Mouse (Mus musculus) MEL (cell line): Measurements from ENCODE around the gene Unc13b. TPM values are rescaled to one million over a fixed set of nuclear protein-coding genes. Genes with fewer than 3 reads are reported as not detected.

ENCODE experiments used
- DNase-seq: peaks from one replicate; pipeline ENCODE4 v3.0.0; 2011; ENCODE audit warnings: low read depth, low spot score
- H3K27ac ChIP-seq: 2 replicates; pipeline ENCODE4 v1.5.1; 2012; ENCODE audit warnings: low read depth, mild to moderate bottlenecking, control low read depth, low read length, moderate library complexity; ENCODE audit not compliant: control insufficient read depth
- H3K27me3 ChIP-seq, 2 experiments: fragments of 150-350 bp in 1 of 2; sonication (generic) in 1 of 2; 2 replicates each; pipeline ENCODE4 v1.6.1; 2012; ENCODE audit warnings: low read length in 2 of 2, mild to moderate bottlenecking in 2 of 2, improper control_type of control experiment in 1 of 2, moderate library complexity in 1 of 2; ENCODE audit not compliant: insufficient read depth in 2 of 2, control insufficient read depth in 1 of 2
- H3K36me3 ChIP-seq, 2 experiments: 2 replicates each; pipeline ENCODE4 v1.6.1; 2012 to 2014; ENCODE audit warnings: low read length in 2 of 2, improper control_type of control experiment in 1 of 2, inconsistent platforms in 1 of 2, mild to moderate bottlenecking in 1 of 2; ENCODE audit not compliant: insufficient read depth in 2 of 2, control insufficient read depth in 1 of 2
- H3K4me1 ChIP-seq, 2 experiments: fragments of 150-350 bp in 1 of 2; sonication (generic) in 1 of 2; 2 replicates each; pipeline ENCODE4 v1.6.1; 2012; ENCODE audit warnings: low read length in 2 of 2, improper control_type of control experiment in 1 of 2, mild to moderate bottlenecking in 1 of 2; ENCODE audit not compliant: insufficient read depth in 2 of 2, control insufficient read depth in 1 of 2
- H3K4me3 ChIP-seq, 2 experiments: fragments of 150-350 bp in 1 of 2; sonication (generic) in 1 of 2; 2 replicates each; pipeline ENCODE4 v1.5.1; 2012; ENCODE audit warnings: low read depth in 2 of 2, low read length in 2 of 2, mild to moderate bottlenecking in 2 of 2, moderate library complexity in 2 of 2, control low read depth in 1 of 2, improper control_type of control experiment in 1 of 2; ENCODE audit not compliant: control insufficient read depth in 1 of 2, insufficient read depth in 1 of 2
- H3K79me2 ChIP-seq: 2 replicates; pipeline ENCODE4 v1.6.1; 2012; ENCODE audit warnings: mild to moderate bottlenecking, low read length, moderate library complexity; ENCODE audit not compliant: control insufficient read depth, poor library complexity, insufficient read depth
- H3K9ac ChIP-seq: 2 replicates; pipeline ENCODE4 v1.6.1; 2012; ENCODE audit warnings: low read depth, mild to moderate bottlenecking, control low read depth, low read length, moderate library complexity; ENCODE audit not compliant: control insufficient read depth, poor library complexity, severe bottlenecking
- H3K9me3 ChIP-seq: fragments of 150-350 bp; sonication (generic); replicated peaks from 2 replicates; pipeline ENCODE4 v1.6.1; 2012; ENCODE audit warnings: mild to moderate bottlenecking, low read length, improper control_type of control experiment, moderate library complexity; ENCODE audit not compliant: insufficient read depth
- BHLHE40 ChIP-seq: IDR thresholded peaks from 2 replicates; pipeline ENCODE4 v1.6.1; 2012; ENCODE audit warnings: low read depth, mild to moderate bottlenecking, inconsistent platforms, low read length, improper control_type of control experiment, borderline replicate concordance
- CHD1 ChIP-seq: IDR thresholded peaks from 2 replicates; pipeline ENCODE4 v1.6.1; 2012; ENCODE audit warnings: low read depth, mild to moderate bottlenecking, inconsistent platforms, low read length, improper control_type of control experiment
- CHD2 ChIP-seq: IDR thresholded peaks from 2 replicates; pipeline ENCODE4 v1.6.1; 2011; ENCODE audit warnings: low read length, improper control_type of control experiment
- CTCF ChIP-seq, 3 experiments: IDR thresholded peaks in 2 of 3; conservative IDR thresholded peaks in 1 of 3; 2 replicates each; pipeline ENCODE4 v1.5.1; 2011 to 2012; ENCODE audit warnings: low read length in 3 of 3, low read depth in 2 of 3, mild to moderate bottlenecking in 2 of 3, improper control_type of control experiment in 1 of 3, inconsistent platforms in 1 of 3, mixed read lengths in 1 of 3, moderate library complexity in 1 of 3; ENCODE audit not compliant: control insufficient read depth in 1 of 3, insufficient read depth in 1 of 3, poor library complexity in 1 of 3, severe bottlenecking in 1 of 3
- E2F4 ChIP-seq: IDR thresholded peaks from 2 replicates; pipeline ENCODE4 v1.6.1; 2011; ENCODE audit warnings: low read depth, low read length, improper control_type of control experiment, borderline replicate concordance
- ELF1 ChIP-seq: IDR thresholded peaks from 2 replicates; pipeline ENCODE4 v1.6.1; 2014; ENCODE audit warnings: low read depth, mild to moderate bottlenecking, inconsistent platforms, low read length, improper control_type of control experiment, moderate library complexity
- ETS1 ChIP-seq: IDR thresholded peaks from 2 replicates; pipeline ENCODE4 v1.6.1; 2012; ENCODE audit warnings: low read depth, mild to moderate bottlenecking, inconsistent platforms, low read length, improper control_type of control experiment, moderate library complexity
- GABPA ChIP-seq: IDR thresholded peaks from 2 replicates; pipeline ENCODE4 v1.6.1; 2012; ENCODE audit warnings: low read depth, mild to moderate bottlenecking, inconsistent platforms, low read length, improper control_type of control experiment, moderate library complexity
- GATA1 ChIP-seq: IDR thresholded peaks from 2 replicates; pipeline ENCODE4 v1.6.1; 2011; ENCODE audit warnings: low read depth, low read length, improper control_type of control experiment
- HCFC1 ChIP-seq: IDR thresholded peaks from 2 replicates; pipeline ENCODE4 v1.6.1; 2012; ENCODE audit warnings: low read depth, mild to moderate bottlenecking, inconsistent platforms, low read length, improper control_type of control experiment, moderate library complexity
- JUND ChIP-seq: IDR thresholded peaks from 2 replicates; pipeline ENCODE4 v1.6.1; 2011; ENCODE audit warnings: low read depth, mild to moderate bottlenecking, improper control_type of control experiment, low read length
- KAT2A ChIP-seq: conservative IDR thresholded peaks from 2 replicates; pipeline ENCODE4 v1.6.1; 2012; ENCODE audit warnings: low read depth, low read length, improper control_type of control experiment, inconsistent platforms
- MAFK ChIP-seq: IDR thresholded peaks from 2 replicates; pipeline ENCODE4 v1.6.1; 2011; ENCODE audit warnings: low read depth, mild to moderate bottlenecking, low read length, improper control_type of control experiment, borderline replicate concordance
- MAX ChIP-seq: IDR thresholded peaks from 2 replicates; pipeline ENCODE4 v1.6.1; 2011; ENCODE audit warnings: low read length, improper control_type of control experiment
- MAZ ChIP-seq: IDR thresholded peaks from 2 replicates; pipeline ENCODE4 v1.6.1; 2012; ENCODE audit warnings: low read depth, mild to moderate bottlenecking, inconsistent platforms, low read length, improper control_type of control experiment
- MEF2A ChIP-seq: IDR thresholded peaks from 2 replicates; pipeline ENCODE4 v1.6.1; 2014; ENCODE audit warnings: low read depth, mild to moderate bottlenecking, inconsistent platforms, low read length, improper control_type of control experiment; ENCODE audit not compliant: poor library complexity, insufficient replicate concordance, severe bottlenecking; ENCODE audit errors: extremely low read depth
- MXI1 ChIP-seq: IDR thresholded peaks from 2 replicates; pipeline ENCODE4 v1.6.1; 2011; ENCODE audit warnings: mild to moderate bottlenecking, low read depth, low read length, improper control_type of control experiment
- MYB ChIP-seq: IDR thresholded peaks from 2 replicates; pipeline ENCODE4 v1.6.1; 2011; ENCODE audit warnings: mild to moderate bottlenecking, low read depth, low read length, improper control_type of control experiment
- MYC ChIP-seq: IDR thresholded peaks from 2 replicates; pipeline ENCODE4 v1.6.1; 2011; ENCODE audit warnings: low read depth, mild to moderate bottlenecking, low read length, improper control_type of control experiment, moderate library complexity
- NELFE ChIP-seq: IDR thresholded peaks from 2 replicates; pipeline ENCODE4 v1.6.1; 2011; ENCODE audit warnings: low read depth, low read length, improper control_type of control experiment
- NRF1 ChIP-seq: IDR thresholded peaks from 2 replicates; pipeline ENCODE4 v1.6.1; 2014; ENCODE audit warnings: low read depth, mild to moderate bottlenecking, inconsistent platforms, low read length, improper control_type of control experiment, moderate library complexity; ENCODE audit not compliant: poor library complexity, insufficient read depth, severe bottlenecking
- POLR2A ChIP-seq, 2 experiments: IDR thresholded peaks; 2 replicates each; pipeline ENCODE4 v1.6.1; 2011 to 2012; ENCODE audit warnings: low read length in 2 of 2, mild to moderate bottlenecking in 2 of 2, control low read depth in 1 of 2, improper control_type of control experiment in 1 of 2, low read depth in 1 of 2, moderate library complexity in 1 of 2; ENCODE audit not compliant: control insufficient read depth in 1 of 2, insufficient read depth in 1 of 2, poor library complexity in 1 of 2
- POLR2AphosphoS2 ChIP-seq: IDR thresholded peaks from 2 replicates; pipeline ENCODE4 v1.6.1; 2011; ENCODE audit warnings: low read length, improper control_type of control experiment
- POLR2AphosphoS5 ChIP-seq: IDR thresholded peaks from 2 replicates; pipeline ENCODE4 v1.6.1; 2012; ENCODE audit warnings: low read depth, borderline replicate concordance, mild to moderate bottlenecking, inconsistent platforms, low read length, moderate library complexity, mixed read lengths
- RAD21 ChIP-seq: IDR thresholded peaks from 2 replicates; pipeline ENCODE4 v1.6.1; 2011; ENCODE audit warnings: mild to moderate bottlenecking, low read depth, low read length, improper control_type of control experiment
- RCOR1 ChIP-seq: IDR thresholded peaks from 2 replicates; pipeline ENCODE4 v1.6.1; 2012; ENCODE audit warnings: low read depth, mild to moderate bottlenecking, inconsistent platforms, low read length, improper control_type of control experiment
- SIN3A ChIP-seq: IDR thresholded peaks from 2 replicates; pipeline ENCODE4 v1.6.1; 2012; ENCODE audit warnings: low read length, improper control_type of control experiment, inconsistent platforms
- TAL1 ChIP-seq: IDR thresholded peaks from 2 replicates; pipeline ENCODE4 v1.6.1; 2012; ENCODE audit warnings: mild to moderate bottlenecking, inconsistent platforms, low read length, moderate library complexity, mixed read lengths
- TBP ChIP-seq: IDR thresholded peaks from 2 replicates; pipeline ENCODE4 v1.8.0; 2011; ENCODE audit warnings: low read depth, low read length, improper control_type of control experiment
- TCF12 ChIP-seq: IDR thresholded peaks from 2 replicates; pipeline ENCODE4 v1.6.1; 2014; ENCODE audit warnings: low read depth, mild to moderate bottlenecking, inconsistent platforms, low read length, improper control_type of control experiment, moderate library complexity
- UBTF ChIP-seq: IDR thresholded peaks from 2 replicates; pipeline ENCODE4 v1.6.1; 2012; ENCODE audit warnings: low read depth, mild to moderate bottlenecking, inconsistent platforms, low read length, improper control_type of control experiment, moderate library complexity, borderline replicate concordance; ENCODE audit not compliant: insufficient read depth
- USF1 ChIP-seq: IDR thresholded peaks from 2 replicates; pipeline ENCODE4 v1.6.1; 2014; ENCODE audit warnings: low read depth, mild to moderate bottlenecking, inconsistent platforms, low read length, improper control_type of control experiment, moderate library complexity
- ZC3H11A ChIP-seq: IDR thresholded peaks from 2 replicates; pipeline ENCODE4 v1.6.1; 2012; ENCODE audit warnings: low read depth, mild to moderate bottlenecking, inconsistent platforms, low read length, improper control_type of control experiment
- ZKSCAN1 ChIP-seq: IDR thresholded peaks from 2 replicates; pipeline ENCODE4 v1.6.1; 2012; ENCODE audit warnings: low read depth, mild to moderate bottlenecking, inconsistent platforms, low read length, improper control_type of control experiment, moderate library complexity
- ZMIZ1 ChIP-seq: IDR thresholded peaks from 2 replicates; pipeline ENCODE4 v1.6.1; 2012; ENCODE audit warnings: low read depth, mild to moderate bottlenecking, inconsistent platforms, low read length, improper control_type of control experiment, moderate library complexity
- ZNF384 ChIP-seq: IDR thresholded peaks from 2 replicates; pipeline ENCODE4 v1.6.1; 2012; ENCODE audit warnings: low read depth, mild to moderate bottlenecking, inconsistent platforms, low read length, improper control_type of control experiment
- polyA plus RNA-seq, 2 experiments: library from polyadenylated mRNA; stranded (reverse) in 1 of 2; unstranded in 1 of 2; fragments of >175 nt in 1 of 2; fragments of >200 nt in 1 of 2; gene quantifications; 2 replicates each; pipeline versions ENCODE4 v1.2.1 to v1.2.4; 2012; ENCODE audit warnings: low replicate concordance in 2 of 2, low read depth in 1 of 2; ENCODE audit not compliant: insufficient read length in 2 of 2, insufficient read depth in 1 of 2, missing spikeins in 1 of 2
- total RNA-seq: library from RNA; depleted of rRNA; stranded (reverse); fragments of 300-350 nt; gene quantifications from 2 replicates; pipeline ENCODE4 v1.2.3, GENCODE M21; 2012

The Unc13b gene
- total and polyA plus RNA-seq, 3 experiments: 5.4 to 9.6 TPM; not detected in 1

GRCm38 (mm10) chr4:43266623-43267322 lies 208.0 kb downstream of the Unc13b start, which contains the start of gene Atp8b5:
TSS of gene Atp8b5 (plus strand) at chr4:43267159.
- peak; percentile 96 for DNase-seq
- Histone ChIP-seq H3K79me2 (no peaks in the 10 kb centered on the region; the same call in 1 of the 2 replicates), H3K4me1 (peaks cover 4 to 7% of the 10 kb centered on the region in 2 experiments), H3K27me3 (no peaks in the 10 kb centered on the region), H3K36me3 (peaks cover 0 to 16% of the 10 kb centered on the region in 2 experiments; a peak in 2 of 4 replicates), H3K9ac (peak within 1 kb of the TSS; percentile 55), H3K9me3 (no peaks in the 10 kb centered on the region), H3K4me3 (peak within 1 kb of the TSS; percentile 55 to 79), H3K27ac (peak within 1 kb of the TSS; percentile 71)
- no peak; the same call in 1 of the 2 replicates for TF ChIP-seq ZMIZ1
- no peak for TF ChIP-seq MAFK
- no peak for TF ChIP-seq UBTF
- peak; percentile 90 for TF ChIP-seq MXI1
- TF ChIP-seq POLR2AphosphoS2: peak; percentile 53; the same call in 1 of the 2 replicates
- peak; percentile 70 for TF ChIP-seq MAZ
- TF ChIP-seq ZC3H11A: peak; percentile 79
- TF ChIP-seq TCF12: 0 out of 2 replicates have a peak, but pooled peaks have one; percentile 42
- no peak for TF ChIP-seq ZKSCAN1
- peak; percentile 30 to 84 (median 66) for TF ChIP-seq CTCF (IDR thresholded peaks at IDR 0.05 in 2 of 3, conservative IDR thresholded peaks at IDR 0.05 in 1 of 3; ENCODE audit: control insufficient read depth in 1 of 3, insufficient read depth in 1 of 3, low read depth in 2 of 3, low read length in 3 of 3, poor library complexity in 1 of 3, severe bottlenecking in 1 of 3)
- peak; percentile 79 for TF ChIP-seq RAD21
- 0 out of 2 replicates have a peak, but pooled peaks have one; percentile 9 for TF ChIP-seq ETS1
- no peak for TF ChIP-seq BHLHE40
- no peak for TF ChIP-seq GABPA
- no peak for TF ChIP-seq USF1
- peak in 1 of 2 experiments; percentile 67; a peak in 1 of 4 replicates for TF ChIP-seq POLR2A (IDR thresholded peaks at IDR 0.05; ENCODE audit: control insufficient read depth in 1 of 2, insufficient read depth in 1 of 2, low read depth in 1 of 2, low read length in 2 of 2, poor library complexity in 1 of 2)
- no peak for TF ChIP-seq KAT2A
- no peak for TF ChIP-seq RCOR1
- no peak for TF ChIP-seq POLR2AphosphoS5
- no peak for TF ChIP-seq TAL1
- TF ChIP-seq SIN3A: peak; percentile 82
- TF ChIP-seq JUND: no peak
- TF ChIP-seq ELF1: peak; percentile 67; the same call in 1 of the 2 replicates
- TF ChIP-seq NELFE: peak; percentile 58
- TF ChIP-seq MYC: peak; percentile 40; the same call in 1 of the 2 replicates
- TF ChIP-seq GATA1: no peak
- TF ChIP-seq MYB: no peak
- TF ChIP-seq ZNF384: peak; percentile 33; the same call in 1 of the 2 replicates
- TF ChIP-seq MAX: peak; percentile 57; the same call in 1 of the 2 replicates
- TF ChIP-seq E2F4: 0 out of 2 replicates have a peak, but pooled peaks have one; percentile 36
- TF ChIP-seq CHD2: no peak
- peak; percentile 69 for TF ChIP-seq NRF1
- TF ChIP-seq CHD1: no peak
- TF ChIP-seq MEF2A: no peak
- TF ChIP-seq TBP: peak; percentile 72; the same call in 1 of the 2 replicates
- TF ChIP-seq HCFC1: peak; percentile 70
